Mouse (Mus musculus) lung, adult 2 months (tissue): ENCODE results near the gene Pigx. TPM values are rescaled to one million over a fixed set of nuclear protein-coding genes. Genes with fewer than 3 reads are reported as not detected.

ENCODE experiments used
- DNase-seq: peaks from one replicate; pipeline ENCODE4 v3.0.0; 2022
- H3K4me1 ChIP-seq: fragments of 200-500 bp; 2 replicates; pipeline ENCODE4 v1.6.1; 2011; ENCODE audit warnings: low read length; ENCODE audit not compliant: control insufficient read depth, insufficient read depth
- H3K4me3 ChIP-seq: fragments of 200-500 bp; replicated peaks from 2 replicates; pipeline ENCODE3; 2011; ENCODE audit warnings: low read depth, mild to moderate bottlenecking, control low read depth, low read length; ENCODE audit errors: extremely low read depth
- CTCF ChIP-seq: fragments of 200-500 bp; IDR thresholded peaks from 2 replicates; pipeline ENCODE4 v1.5.1; 2011; ENCODE audit warnings: mild to moderate bottlenecking, low read length, control low read depth; ENCODE audit not compliant: insufficient read depth
- POLR2A ChIP-seq: fragments of 200-500 bp; IDR thresholded peaks from 2 replicates; pipeline ENCODE4 v1.6.1; 2011; ENCODE audit warnings: low read depth, mild to moderate bottlenecking, control low read depth, low read length, borderline replicate concordance; ENCODE audit errors: extremely low read depth
- WGBS: fragments of 180-500 bp; shearing (Covaris S2); methylation state at CpG from one replicate; pipeline ENCODE4 v1.1.7; 2018; 5-methylcytosine and 5-hydroxymethylcytosine counted together
- polyA plus RNA-seq: library from polyadenylated mRNA; depleted of rRNA; stranded (reverse); fragments of >200 nt; gene quantifications from 2 replicates; pipeline ENCODE4 v1.2.3, GENCODE M21; 2012; rRNA removed

The Pigx gene
- polyA plus RNA-seq, 1 experiment = 20.0 TPM

DNA sequence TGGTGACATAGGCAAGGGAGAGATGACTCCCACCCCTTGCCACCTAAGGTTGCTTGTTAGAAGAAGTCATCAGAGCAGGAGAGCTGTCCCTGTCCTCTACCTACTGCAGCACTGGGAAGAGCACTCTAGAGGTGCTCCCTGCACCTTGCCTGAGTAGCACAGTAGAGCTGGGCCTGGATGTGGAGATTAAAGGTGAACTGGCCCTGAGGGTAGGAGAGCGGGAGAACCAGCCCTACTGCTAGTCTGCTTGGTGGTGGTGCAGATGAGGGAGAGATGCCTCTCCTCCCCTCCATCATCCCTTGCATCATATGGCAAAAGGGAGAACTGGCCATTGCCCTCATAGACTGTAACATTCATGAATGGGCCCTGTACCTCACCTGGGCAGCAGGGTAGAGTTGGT is 32.6 kb downstream of the Pigx start:
- Histone ChIP-seq H3K4me3 (no peak overlapping the region), H3K4me1 (peaks cover 22% of the 10 kb centered on the region)
- 100% methylated on average over 1 of the region's 1 CpGs for WGBS
- no peak for DNase-seq
- TF ChIP-seq CTCF = no peak
- no peak for TF ChIP-seq POLR2A

DNA sequence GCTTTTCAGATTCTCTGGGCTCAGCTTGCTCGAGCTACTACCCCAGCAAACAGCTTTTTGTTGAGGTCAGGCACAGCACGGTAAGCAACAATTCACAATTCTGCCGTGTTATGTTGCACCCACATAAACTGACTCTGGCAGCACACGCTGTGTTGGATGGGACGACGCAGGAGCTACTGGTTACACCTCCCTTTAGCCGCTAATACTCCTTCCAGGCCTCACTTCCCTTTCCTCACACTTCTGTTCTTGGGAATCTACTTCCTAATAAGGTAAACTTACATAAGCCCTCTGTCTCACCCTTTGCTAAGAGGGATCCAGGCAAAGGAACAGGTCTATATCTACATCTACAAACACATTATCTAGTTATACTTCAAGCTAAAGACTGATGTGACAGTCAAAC is 35.6 kb downstream of the Pigx start:
- TF ChIP-seq CTCF (no peak), POLR2A (no peak)
- 43% methylated on average over 7 of the region's 7 CpGs for WGBS
- DNase-seq = no peak
- peaks cover 21% of the 10 kb centered on the region for H3K4me1 ChIP-seq
- no peak overlapping the region for H3K4me3 ChIP-seq

DNA sequence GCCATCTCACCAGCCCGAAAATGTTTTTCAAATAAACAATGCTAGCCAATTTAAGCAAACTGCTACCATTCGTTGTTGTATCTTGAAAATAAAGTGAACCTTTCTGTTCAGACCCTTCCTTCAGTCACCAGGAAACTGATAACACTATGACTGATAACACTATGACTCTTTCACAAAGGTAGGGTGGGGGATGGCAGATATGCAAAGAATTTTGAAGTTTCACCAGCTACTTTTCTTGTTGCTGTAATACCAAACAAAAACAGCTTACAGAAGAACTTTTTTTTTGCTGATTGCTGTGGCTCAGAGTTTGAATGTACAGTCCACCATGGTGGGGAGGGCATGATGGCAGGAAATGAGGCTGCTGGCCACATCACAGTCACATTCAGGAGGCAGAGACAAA is 37.3 kb downstream of the Pigx start:
- 52% methylated on average over 2 of the region's 2 CpGs for WGBS
- peaks cover 17% of the 10 kb centered on the region for H3K4me1 ChIP-seq
- TF ChIP-seq POLR2A (no peak), CTCF (no peak)
- no peak for DNase-seq
- no peak overlapping the region for H3K4me3 ChIP-seq

DNA sequence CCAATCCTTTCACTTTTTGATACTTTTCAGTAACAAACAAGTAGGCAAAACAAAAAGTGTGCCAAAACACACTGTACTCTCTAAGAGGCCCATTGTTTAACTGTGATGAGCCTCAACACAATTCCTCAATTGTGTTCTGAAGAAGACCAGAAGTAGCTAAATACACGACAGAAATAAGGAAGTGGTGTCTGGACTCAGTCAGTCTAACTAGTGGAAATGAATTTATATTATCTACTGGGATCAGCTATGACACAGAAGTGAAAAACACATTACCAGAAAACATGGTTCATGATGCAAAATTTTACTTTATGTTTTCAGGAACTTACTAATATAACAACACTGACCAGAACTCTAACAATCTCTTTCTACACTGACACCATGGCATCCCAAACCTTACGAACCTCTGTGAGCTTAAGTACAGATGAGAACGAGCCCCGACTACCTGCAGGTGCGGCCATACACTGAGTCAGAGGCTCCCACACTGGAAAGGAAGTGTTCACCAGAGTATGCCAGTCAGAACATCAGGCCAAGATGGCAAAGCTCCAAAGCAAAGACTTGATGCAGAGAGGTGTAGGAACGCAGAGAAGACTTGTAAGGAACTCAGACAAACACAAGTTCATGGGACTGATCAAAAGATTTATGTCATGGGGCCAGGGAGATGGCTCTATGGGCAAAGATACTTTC is 39.6 kb downstream of the Pigx start:
- WGBS = 26% methylated on average over 6 of the region's 6 CpGs
- TF ChIP-seq POLR2A = no peak
- TF ChIP-seq CTCF = no peak
- no peak for DNase-seq
- Histone ChIP-seq H3K4me3 (no peak overlapping the region), H3K4me1 (peaks cover 13% of the 10 kb centered on the region)

DNA sequence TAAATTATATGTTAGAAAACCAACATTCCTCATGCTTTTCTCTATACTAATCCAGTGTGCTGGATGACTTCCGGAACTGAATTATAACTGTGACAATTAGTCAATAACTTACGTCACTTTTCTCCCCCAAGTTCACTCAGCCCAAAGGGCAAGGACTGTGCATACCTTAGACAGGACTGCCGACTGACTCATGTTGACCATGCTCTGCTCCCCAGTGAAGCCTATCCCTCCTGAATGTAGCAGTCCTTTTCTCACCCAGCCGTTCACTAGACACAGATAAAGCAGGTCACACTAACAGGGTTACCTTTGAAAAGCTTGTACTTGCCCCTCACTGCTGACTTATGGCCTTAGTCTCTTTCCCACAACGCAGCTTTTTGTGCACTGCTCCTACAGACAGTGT is 40.7 kb downstream of the Pigx start:
- WGBS = 68% methylated on average over 5 of the region's 5 CpGs
- TF ChIP-seq CTCF (no peak), POLR2A (no peak)
- Histone ChIP-seq H3K4me1 (peaks cover 12% of the 10 kb centered on the region), H3K4me3 (no peak overlapping the region)
- DNase-seq = no peak

DNA sequence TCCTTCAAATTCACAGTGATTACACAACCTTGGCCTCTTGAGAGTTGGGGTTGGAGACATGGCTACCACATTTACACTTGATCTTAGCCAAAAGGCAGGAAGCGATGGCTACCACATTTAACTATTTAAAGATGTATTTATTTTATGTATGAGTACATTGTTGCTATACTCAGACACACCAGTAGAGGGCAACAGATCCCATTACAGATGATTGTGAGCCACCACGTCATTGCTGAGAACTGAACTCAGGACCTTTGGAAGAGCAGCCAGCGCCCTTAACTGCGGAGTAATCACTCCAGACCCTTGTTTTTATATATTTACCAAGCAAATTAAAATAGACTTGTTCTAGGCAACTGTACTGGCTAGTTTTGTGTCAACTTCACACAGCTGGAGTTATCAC is 57.2 kb downstream of the Pigx start:
- TF ChIP-seq CTCF (no peak; the same call in 1 of the 2 replicates), POLR2A (no peak)
- H3K4me3 ChIP-seq = no peak overlapping the region
- WGBS = 86% methylated on average over 4 of the region's 4 CpGs
- H3K4me1 ChIP-seq = no peaks in the 10 kb centered on the region
- DNase-seq = no peak

Other genes starting within 250 kb of the Pigx start
- 0.09 and 0.28 TPM in 2 replicates for gene Meltf, start 220.9 kb downstream of the Pigx start, polyA plus RNA-seq
- gene Pigz, start 165.9 kb downstream of the Pigx start, polyA plus RNA-seq = 4.8 and 5.5 TPM in 2 replicates
- gene 0610012G03Rik, start 151.2 kb downstream of the Pigx start, polyA plus RNA-seq = 49.6 and 74.2 TPM in 2 replicates
- 6.6 and 26.5 TPM in 2 replicates for gene Ncbp2, start 151.2 kb downstream of the Pigx start, polyA plus RNA-seq
- gene Senp5, start 96.5 kb downstream of the Pigx start, polyA plus RNA-seq = 3.4 and 5.8 TPM in 2 replicates
- 19.2 and 22.5 TPM in 2 replicates for gene Pak2, start 20.4 kb downstream of the Pigx start, polyA plus RNA-seq
- gene Cep19, start 60 bp upstream of the Pigx start, polyA plus RNA-seq = 7.8 and 9.2 TPM in 2 replicates
- gene Nrros, start 65.9 kb upstream of the Pigx start, polyA plus RNA-seq = 40.6 and 40.9 TPM in 2 replicates
- not detected in 2 replicates for gene Bex6, start 80.1 kb upstream of the Pigx start, polyA plus RNA-seq
- 3.7 and 5.2 TPM in 2 replicates for gene Fbxo45, start 147.4 kb upstream of the Pigx start, polyA plus RNA-seq
- 2.6 and 5.5 TPM in 2 replicates for gene Wdr53, start 147.5 kb upstream of the Pigx start, polyA plus RNA-seq
- gene Smco1, start 171.7 kb upstream of the Pigx start, polyA plus RNA-seq = 0.13 TPM in 1 of 2 replicates, not detected in the other
- 8.2 and 12.0 TPM in 2 replicates for gene Rnf168, start 177.7 kb upstream of the Pigx start, polyA plus RNA-seq
- 16.8 and 22.2 TPM in 2 replicates for gene Ubxn7, start 232.5 kb upstream of the Pigx start, polyA plus RNA-seq